Mouse (Mus musculus): Measurements from ENCODE around the gene Ctnnd1. TPM values are rescaled to one million over a fixed set of nuclear protein-coding genes. Genes with fewer than 3 reads are reported as not detected.

Gene Ctnnd1
- total and polyA plus RNA-seq, 3 experiments, result 11.5 to 31.6 TPM; not detected in 1

DNA sequence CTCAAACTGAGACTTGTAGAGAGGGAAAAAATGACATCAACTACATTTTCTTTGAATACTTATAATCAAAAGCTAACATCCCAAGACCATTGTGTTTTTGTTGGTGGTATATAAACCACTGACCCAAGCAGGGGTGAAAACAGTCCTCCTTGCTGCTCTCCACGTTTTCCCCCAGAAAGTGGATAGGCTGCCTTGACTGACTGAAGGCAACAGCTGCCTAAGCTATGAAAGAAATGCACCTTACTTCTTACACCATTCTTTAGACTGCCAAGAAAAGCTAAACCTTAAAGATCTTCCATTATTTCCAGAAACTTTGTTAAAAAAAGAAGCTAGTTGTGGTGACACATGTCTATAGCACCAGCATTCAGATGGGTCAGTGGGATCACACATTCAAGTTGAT, 4.4 kb downstream of the Ctnnd1 start:
- H3K27ac ChIP-seq (ENCODE audit: control insufficient read depth, low read depth, low read length), result no peak overlapping the region
- no peak overlapping the region for H3K9ac ChIP-seq (ENCODE audit: control insufficient read depth, low read depth, low read length, poor library complexity, severe bottlenecking)
- no peak overlapping the region for H3K4me3 ChIP-seq (ENCODE audit: control insufficient read depth in 1 of 2, insufficient read depth in 1 of 2, low read depth in 2 of 2, low read length in 2 of 2)
- no peak for DNase-seq (ENCODE audit: low read depth, low spot score)
- H3K79me2 ChIP-seq (ENCODE audit: control insufficient read depth, insufficient read depth, low read length, poor library complexity), result peaks cover 42% of the 10 kb centered on the region
- no peaks in the 10 kb centered on the region for H3K9me3 ChIP-seq (replicated peaks; ENCODE audit: insufficient read depth, low read length)
- peaks cover 0 to 14% of the 10 kb centered on the region in 2 experiments; a peak in 3 of 4 replicates for H3K36me3 ChIP-seq (ENCODE audit: control insufficient read depth in 1 of 2, insufficient read depth in 2 of 2, low read length in 2 of 2)
- TF ChIP-seq POLR2A (IDR thresholded peaks at IDR 0.05; ENCODE audit: control insufficient read depth in 1 of 2, insufficient read depth in 1 of 2, low read depth in 1 of 2, low read length in 2 of 2, poor library complexity in 1 of 2), result no peak
- no peak for TF ChIP-seq MYC (IDR thresholded peaks at IDR 0.05; ENCODE audit: low read depth, low read length)
- no peak for TF ChIP-seq JUND (IDR thresholded peaks at IDR 0.05; ENCODE audit: low read depth, low read length)
- no peak for TF ChIP-seq NRF1 (IDR thresholded peaks at IDR 0.05; ENCODE audit: insufficient read depth, low read depth, low read length, poor library complexity, severe bottlenecking)
- no peak for TF ChIP-seq USF2 (IDR thresholded peaks at IDR 0.05; ENCODE audit: borderline replicate concordance in 1 of 2, insufficient read depth in 1 of 2, low read depth in 1 of 2, low read length in 2 of 2)
- no peak for TF ChIP-seq MYB (IDR thresholded peaks at IDR 0.05; ENCODE audit: low read depth, low read length)
- TF ChIP-seq ZNF384 (IDR thresholded peaks at IDR 0.05; ENCODE audit: low read depth, low read length), result no peak
- TF ChIP-seq SMC3 (IDR thresholded peaks at IDR 0.05; ENCODE audit: low read depth, low read length), result no peak
- H3K27me3 ChIP-seq (ENCODE audit: control insufficient read depth in 1 of 2, insufficient read depth in 2 of 2, low read length in 2 of 2), result no peaks in the 10 kb centered on the region
- H3K4me1 ChIP-seq (ENCODE audit: control insufficient read depth in 1 of 2, insufficient read depth in 2 of 2, low read length in 2 of 2), result peaks cover 4 to 5% of the 10 kb centered on the region in 2 experiments; a peak in 3 of 4 replicates

DNA sequence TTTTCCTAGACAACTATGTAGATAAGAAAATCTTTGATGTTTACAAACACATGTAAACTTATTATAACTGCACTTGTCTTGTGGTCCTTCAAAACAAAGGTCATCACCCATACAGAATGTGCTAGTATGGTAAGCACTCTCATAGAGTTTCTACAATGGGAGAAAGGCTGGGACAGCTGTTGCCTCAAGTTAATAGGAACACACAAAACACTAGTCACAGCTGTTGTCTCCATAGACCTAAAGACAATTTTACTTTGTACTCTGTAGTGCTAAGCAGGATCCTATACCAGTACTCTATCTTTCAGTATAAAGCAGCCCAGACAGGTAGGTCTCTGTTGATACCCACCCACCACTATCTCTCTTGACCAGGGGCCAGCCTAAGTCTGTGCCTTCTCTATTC, 9.7 kb downstream of the Ctnnd1 start:
- H3K9ac ChIP-seq (ENCODE audit: control insufficient read depth, low read depth, low read length, poor library complexity, severe bottlenecking), result no peak overlapping the region
- no peak for DNase-seq (ENCODE audit: low read depth, low spot score)
- H3K4me1 ChIP-seq (ENCODE audit: control insufficient read depth in 1 of 2, insufficient read depth in 2 of 2, low read length in 2 of 2), result peaks cover 0 to 2% of the 10 kb centered on the region in 2 experiments; a peak in 1 of 4 replicates
- peaks cover 0 to 5% of the 10 kb centered on the region in 2 experiments; a peak in 3 of 4 replicates for H3K36me3 ChIP-seq (ENCODE audit: control insufficient read depth in 1 of 2, insufficient read depth in 2 of 2, low read length in 2 of 2)
- no peak overlapping the region for H3K4me3 ChIP-seq (ENCODE audit: control insufficient read depth in 1 of 2, insufficient read depth in 1 of 2, low read depth in 2 of 2, low read length in 2 of 2)
- no peaks in the 10 kb centered on the region for H3K9me3 ChIP-seq (replicated peaks; ENCODE audit: insufficient read depth, low read length)
- H3K27ac ChIP-seq (ENCODE audit: control insufficient read depth, low read depth, low read length), result no peak overlapping the region
- no peaks in the 10 kb centered on the region for H3K27me3 ChIP-seq (ENCODE audit: control insufficient read depth in 1 of 2, insufficient read depth in 2 of 2, low read length in 2 of 2)
- H3K79me2 ChIP-seq (ENCODE audit: control insufficient read depth, insufficient read depth, low read length, poor library complexity), result peaks cover 31% of the 10 kb centered on the region
- no peak for TF ChIP-seq MYC (IDR thresholded peaks at IDR 0.05; ENCODE audit: low read depth, low read length)
- no peak for TF ChIP-seq ELF1 (IDR thresholded peaks at IDR 0.05; ENCODE audit: low read depth, low read length)
- TF ChIP-seq TBP (IDR thresholded peaks at IDR 0.05; ENCODE audit: low read depth, low read length), result no peak
- no peak for TF ChIP-seq USF1 (IDR thresholded peaks at IDR 0.05; ENCODE audit: low read depth, low read length)
- TF ChIP-seq UBTF (IDR thresholded peaks at IDR 0.05; ENCODE audit: borderline replicate concordance, insufficient read depth, low read depth, low read length), result no peak
- no peak for TF ChIP-seq POLR2A (IDR thresholded peaks at IDR 0.05; ENCODE audit: control insufficient read depth in 1 of 2, insufficient read depth in 1 of 2, low read depth in 1 of 2, low read length in 2 of 2, poor library complexity in 1 of 2)
- TF ChIP-seq ZNF384 (IDR thresholded peaks at IDR 0.05; ENCODE audit: low read depth, low read length), result no peak
- no peak for TF ChIP-seq MEF2A (IDR thresholded peaks at IDR 0.05; ENCODE audit: extremely low read depth, insufficient replicate concordance, low read depth, low read length, poor library complexity, severe bottlenecking)
- no peak for TF ChIP-seq TAL1 (IDR thresholded peaks at IDR 0.05; ENCODE audit: low read length)
- no peak for TF ChIP-seq NELFE (IDR thresholded peaks at IDR 0.05; ENCODE audit: low read depth, low read length)
- TF ChIP-seq ZKSCAN1 (IDR thresholded peaks at IDR 0.05; ENCODE audit: low read depth, low read length), result no peak
- TF ChIP-seq SIN3A (IDR thresholded peaks at IDR 0.05; ENCODE audit: low read length), result no peak
- TF ChIP-seq MAX (IDR thresholded peaks at IDR 0.05; ENCODE audit: low read length), result no peak
